ENCODE assay signal across 8 mouse cellular contexts in the genomic region with DNA sequence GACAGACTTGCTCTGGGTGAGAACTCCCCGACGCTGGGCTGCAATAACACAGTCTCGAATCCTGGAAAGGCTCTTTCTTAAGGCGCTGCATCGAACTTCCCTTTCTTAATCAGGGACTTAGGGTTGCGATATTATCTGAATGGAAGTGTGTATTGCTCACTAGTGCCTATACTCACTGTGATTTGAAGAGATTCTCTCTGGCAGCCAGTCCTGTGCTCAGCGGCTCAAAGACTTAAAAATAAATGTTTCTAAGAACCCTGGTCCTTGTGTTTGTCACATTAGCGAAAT. TPM values are rescaled to one million over a fixed set of nuclear protein-coding genes. Genes with fewer than 3 reads are reported as not detected.
A peak's percentile ranks its signal among the peaks of the same experiment; 100 is the strongest.
DNase-seq lines count a peak whose midpoint lies in the region; ATAC-seq and TF ChIP-seq lines count a peak whose summit lies in the region.

No protein-coding gene starts in this region.

- WGBS in liver, embryonic 13.5 days (ENCODE audit: insufficient replicate concordance) = 19% methylated on average over 8 of the region's 8 CpGs
- WGBS in stomach, postnatal 0 days = 27% methylated on average over 8 of the region's 8 CpGs

- no peak for TF ChIP-seq CTCF in gastrocnemius, adult 2 months (IDR thresholded peaks at IDR 0.05)
- TF ChIP-seq CTCF in stomach, postnatal 0 days (IDR thresholded peaks at IDR 0.05; ENCODE audit: low read depth) = no peak

- H3K27me3 ChIP-seq in liver, embryonic 13.5 days = peaks cover 58% of the 10 kb centered on the region
- H3K27me3 ChIP-seq in stomach, postnatal 0 days (ENCODE audit: control insufficient read depth, insufficient read depth, low read length) = no peaks in the 10 kb centered on the region

- peaks cover 9% of the 10 kb centered on the region; the same call in 1 of the 2 replicates for H3K4me1 ChIP-seq in liver, embryonic 13.5 days (replicated peaks)
- no peaks in the 10 kb centered on the region for H3K4me1 ChIP-seq in stomach, postnatal 0 days (replicated peaks; ENCODE audit: control insufficient read depth, insufficient read depth)

- DNase-seq in gastrocnemius, adult 2 months = no peak
- no peak for DNase-seq in gastrocnemius, adult 8-10 months (ENCODE audit: low spot score in 2 of 2)
- peak; percentile 4 for DNase-seq in retina, embryonic 14.5 days (ENCODE audit: low spot score)
- DNase-seq in retina, postnatal 1 day = no peak
- no peak for DNase-seq in liver, embryonic 13.5 days
- DNase-seq in stomach, postnatal 0 days (ENCODE audit: low spot score) = no peak
- no peak for DNase-seq in frontal cortex, postnatal 36 days (ENCODE audit: low spot score in 2 of 2)
- DNase-seq in gastrocnemius, postnatal 14 days = no peak

- no peak for ATAC-seq in liver, embryonic 13.5 days (ENCODE audit: low read depth)
- ATAC-seq in stomach, postnatal 0 days (ENCODE audit: low FRiP score, low TSS enrichment) = no peak

- H3K4me2 ChIP-seq in liver, embryonic 13.5 days = peak overlapping the region; percentile 67
- peak overlapping the region; percentile 94 for H3K4me2 ChIP-seq in stomach, postnatal 0 days (replicated peaks; ENCODE audit: low read depth)

- peak overlapping the region; percentile 91 for H3K4me3 ChIP-seq in gastrocnemius, adult 2 months
- peak overlapping the region; percentile 62; the same call in 1 of the 2 replicates for H3K4me3 ChIP-seq in liver, embryonic 13.5 days (replicated peaks)
- H3K4me3 ChIP-seq in stomach, postnatal 0 days (ENCODE audit: low read depth, low read length) = peak overlapping the region; percentile 76

- TF ChIP-seq EP300 in stomach, postnatal 0 days (optimal IDR thresholded peaks at IDR 0.05) = no peak

- no peaks in the 10 kb centered on the region for H3K36me3 ChIP-seq in liver, embryonic 13.5 days
- H3K36me3 ChIP-seq in stomach, postnatal 0 days (ENCODE audit: control insufficient read depth, insufficient read depth, low read length) = no peaks in the 10 kb centered on the region

- H3K9me3 ChIP-seq in liver, embryonic 13.5 days (replicated peaks) = no peaks in the 10 kb centered on the region
- no peaks in the 10 kb centered on the region for H3K9me3 ChIP-seq in stomach, postnatal 0 days (ENCODE audit: control insufficient read depth, low read length)

- no peak overlapping the region for H3K9ac ChIP-seq in liver, embryonic 13.5 days
- H3K9ac ChIP-seq in stomach, postnatal 0 days (ENCODE audit: low read length) = peak overlapping the region; percentile 79

- intact Hi-C loops in gastrocnemius, adult 2 months (cut with DNase I) = loop anchor here (2.0 kb wide), 1 partner anchor 334 kb away; no protein-coding TSS in a partner anchor
- intact Hi-C loops in gastrocnemius, postnatal 14 days (cut with DNase I; ENCODE audit: low total_unique reads) = loop anchor here (10.0 kb wide), 1 partner anchor 496 kb away; no protein-coding TSS in a partner anchor

- H3K27ac ChIP-seq in gastrocnemius, adult 2 months = no peak overlapping the region
- no peak overlapping the region for H3K27ac ChIP-seq in liver, embryonic 13.5 days
- H3K27ac ChIP-seq in stomach, postnatal 0 days (replicated peaks) = no peak overlapping the region; the same call in 1 of the 2 replicates

RNA-seq across cellular contexts. Expression of a gene that starts 1.7 kb away (rescaled TPM):
- 10 to 100 TPM; 14.0 to 19.8 TPM for total RNA-seq in gastrocnemius, adult 2 months (2021)
- 10 to 100 TPM; 20.2 to 38.8 (median 23.6) TPM for total RNA-seq in gastrocnemius, adult 8-10 months (2022)
- polyA plus RNA-seq in liver, embryonic 13.5 days (2015; fragmentation: Nextera tagmentation; extraction: Ambion mirVana) = 0.70 and 0.75 TPM in 2 replicates
- polyA plus RNA-seq in stomach, postnatal 0 days (2015; fragmentation: Nextera tagmentation; extraction: Ambion mirVana) = 6.2 and 6.3 TPM in 2 replicates
- 1 to 10 TPM; 4.7 to 6.0 TPM for total RNA-seq in gastrocnemius, postnatal 14 days (2021)
